10 mouse cellular contexts compared by ENCODE assay signal in genomic region chr6:52217895-52218642, GRCm38 (mm10). TPM values are rescaled to one million over a fixed set of nuclear protein-coding genes. Genes with fewer than 3 reads are reported as not detected.
DNase-seq lines count a peak whose midpoint lies in the region; ATAC-seq and TF ChIP-seq lines count a peak whose summit lies in the region.
"Had no signal": no experiment of that assay in that cellular context is flagged by ENCODE, and none has a peak within 500 bp of the region (broad histone marks: within the 10 kb centered on the region; RNA-seq: fewer than 3 reads in every experiment).

No protein-coding gene starts in this region.

- H3K4me3 ChIP-seq in thymus, adult 2 months (ENCODE audit: control insufficient read depth, insufficient read depth, low read length) = peak overlapping the region; percentile 58
- peak overlapping the region; percentile 33 for H3K4me3 ChIP-seq in heart, postnatal 0 days (ENCODE audit: low read depth, low read length)
- peak overlapping the region; percentile 87 for H3K4me3 ChIP-seq in limb, embryonic 11.5 days (ENCODE audit: low read depth, low read length)
- H3K4me3 ChIP-seq in forebrain, embryonic 14.5 days (ENCODE audit: low read depth, low read length) = no peak overlapping the region

- peaks cover 12% of the 10 kb centered on the region for H3K4me1 ChIP-seq in thymus, adult 2 months (replicated peaks; ENCODE audit: control insufficient read depth, insufficient read depth, low read length)
- no peaks in the 10 kb centered on the region for H3K4me1 ChIP-seq in heart, postnatal 0 days (ENCODE audit: control insufficient read depth, insufficient read depth)
- peaks cover 50% of the 10 kb centered on the region for H3K4me1 ChIP-seq in limb, embryonic 11.5 days (ENCODE audit: control insufficient read depth, insufficient read depth, low read length)
- H3K4me1 ChIP-seq in forebrain, embryonic 14.5 days (ENCODE audit: control insufficient read depth, insufficient read depth, low read length) = peaks cover 9% of the 10 kb centered on the region

- H3K9ac ChIP-seq in heart, postnatal 0 days (replicated peaks; ENCODE audit: low read depth, low read length) = no peak overlapping the region
- peak overlapping the region; percentile 98 for H3K9ac ChIP-seq in limb, embryonic 11.5 days (ENCODE audit: low read length)
- H3K9ac ChIP-seq in forebrain, embryonic 14.5 days (ENCODE audit: low read length) = no peak overlapping the region

- TF ChIP-seq EP300 in heart, postnatal 0 days (IDR thresholded peaks at IDR 0.05; ENCODE audit: low read depth) = no peak

- peak overlapping the region; percentile 45; the same call in 1 of the 2 replicates for H3K4me2 ChIP-seq in heart, postnatal 0 days (ENCODE audit: low read depth, low read length)
- H3K4me2 ChIP-seq in limb, embryonic 11.5 days (ENCODE audit: low read depth, severe bottlenecking) = peak overlapping the region; percentile 89
- no peak overlapping the region for H3K4me2 ChIP-seq in forebrain, embryonic 14.5 days (ENCODE audit: low read length)

- no peak for TF ChIP-seq CTCF in thymus, adult 2 months (IDR thresholded peaks at IDR 0.05; ENCODE audit: borderline replicate concordance, control insufficient read depth, extremely low read depth, insufficient read depth, low read length, poor library complexity)
- TF ChIP-seq CTCF in heart, postnatal 0 days (IDR thresholded peaks at IDR 0.05; ENCODE audit: low read depth) = no peak

- 27% methylated on average over 23 of the region's 23 CpGs for WGBS in thymus, adult 2 months
- WGBS in heart, postnatal 0 days = 10% methylated on average over 23 of the region's 23 CpGs
- under 1% methylated on average over 23 of the region's 23 CpGs for WGBS in limb, embryonic 11.5 days
- 2% methylated on average over 23 of the region's 23 CpGs for WGBS in forebrain, embryonic 14.5 days

- peaks cover 27% of the 10 kb centered on the region for H3K27me3 ChIP-seq in thymus, adult 2 months (ENCODE audit: control insufficient read depth, insufficient read depth, low read length)
- H3K27me3 ChIP-seq in heart, postnatal 0 days (ENCODE audit: control insufficient read depth, insufficient read depth, low read length) = peaks cover 100% of the 10 kb centered on the region
- H3K27me3 ChIP-seq in limb, embryonic 11.5 days (ENCODE audit: control insufficient read depth, insufficient read depth, low read length) = no peaks in the 10 kb centered on the region
- H3K27me3 ChIP-seq in forebrain, embryonic 14.5 days (replicated peaks; ENCODE audit: control insufficient read depth, insufficient read depth, low read length) = peaks cover 100% of the 10 kb centered on the region

- no peaks in the 10 kb centered on the region for H3K9me3 ChIP-seq in heart, postnatal 0 days (replicated peaks; ENCODE audit: control insufficient read depth, low read length)
- H3K9me3 ChIP-seq in limb, embryonic 11.5 days (ENCODE audit: control insufficient read depth, low read length) = no peaks in the 10 kb centered on the region
- H3K9me3 ChIP-seq in forebrain, embryonic 14.5 days (replicated peaks; ENCODE audit: control insufficient read depth, low read length) = no peaks in the 10 kb centered on the region

- no peak for DNase-seq in thymus, adult 2 months
- DNase-seq in thymus, adult 18-20 months = no peak
- no peak for DNase-seq in heart, postnatal 0 days (ENCODE audit: low spot score)
- DNase-seq in limb, embryonic 11.5 days (ENCODE audit: low spot score) = peak; percentile 68
- DNase-seq in cerebellum, postnatal 4 days (ENCODE audit: low spot score in 2 of 2) = no peak
- no peak for DNase-seq in adrenal gland, postnatal 4 days (ENCODE audit: low spot score in 2 of 2)
- no peak for DNase-seq in forebrain, embryonic 14.5 days (ENCODE audit: low spot score)

- TF ChIP-seq POLR2A in thymus, adult 2 months (IDR thresholded peaks at IDR 0.05; ENCODE audit: control insufficient read depth, extremely low read depth, insufficient read depth, low read length, poor library complexity) = no peak

- no peaks in the 10 kb centered on the region for H3K36me3 ChIP-seq in thymus, adult 2 months (ENCODE audit: control insufficient read depth, insufficient read depth, low read length)
- no peaks in the 10 kb centered on the region for H3K36me3 ChIP-seq in heart, postnatal 0 days (replicated peaks; ENCODE audit: control insufficient read depth, insufficient read depth, low read length)
- H3K36me3 ChIP-seq in limb, embryonic 11.5 days (ENCODE audit: control insufficient read depth, insufficient read depth, low read length) = no peaks in the 10 kb centered on the region
- H3K36me3 ChIP-seq in forebrain, embryonic 14.5 days (ENCODE audit: control insufficient read depth, insufficient read depth, low read length) = no peaks in the 10 kb centered on the region

- ATAC-seq in heart, postnatal 0 days (ENCODE audit: insufficient read depth, low read depth) = no peak
- ATAC-seq in limb, embryonic 11.5 days (ENCODE audit: insufficient number of reproducible peaks, low FRiP score, low TSS enrichment, low read depth) = no peak
- no peak for ATAC-seq in forebrain, embryonic 14.5 days

- no peak overlapping the region for H3K27ac ChIP-seq in thymus, adult 2 months (ENCODE audit: control insufficient read depth, insufficient read depth, low read length)
- H3K27ac ChIP-seq in heart, postnatal 0 days (ENCODE audit: low read depth) = no peak overlapping the region
- peak overlapping the region; percentile 98 for H3K27ac ChIP-seq in limb, embryonic 11.5 days (replicated peaks; ENCODE audit: low read depth, low read length)
- H3K27ac ChIP-seq in forebrain, embryonic 14.5 days (ENCODE audit: low read depth, low read length) = no peak overlapping the region

RNA-seq across cellular contexts. Expression of gene Hoxa7, which starts 3.6 kb away (rescaled TPM):
- polyA plus RNA-seq in thymus, adult 2 months (2012; rRNA removed) = 2.5 and 3.4 TPM in 2 replicates
- total RNA-seq in heart, postnatal 0 days (2014; rRNA removed; ENCODE audit: low replicate concordance) = not detected in 2 replicates
- polyA plus RNA-seq in heart, postnatal 0 days (2015; fragmentation: Nextera tagmentation; extraction: Ambion mirVana) = 0.07 and 0.38 TPM in 2 replicates
- 14.7 and 16.2 TPM in 2 replicates for polyA plus RNA-seq in limb, embryonic 11.5 days (2014; fragmentation: Nextera tagmentation; extraction: Ambion mirVana)
- 10 to 100 TPM; 25.1 to 28.1 TPM for total RNA-seq in adrenal gland, postnatal 4 days (2021)
- not detected in 2 replicates for polyA plus RNA-seq in forebrain, embryonic 14.5 days (2014; fragmentation: Nextera tagmentation; extraction: Ambion mirVana)
- total RNA-seq: neutrophil, adult 5-6 weeks had no signal

RNA-seq across cellular contexts. Expression of gene Gm28308, which starts 4.9 kb away (rescaled TPM):
- polyA plus RNA-seq in thymus, adult 2 months (2012; rRNA removed) = 0.24 and 0.26 TPM in 2 replicates
- not detected in 2 replicates for total RNA-seq in heart, postnatal 0 days (2014; rRNA removed; ENCODE audit: low replicate concordance)
- not detected in 2 replicates for polyA plus RNA-seq in heart, postnatal 0 days (2015; fragmentation: Nextera tagmentation; extraction: Ambion mirVana)
- 1.1 and 1.3 TPM in 2 replicates for polyA plus RNA-seq in limb, embryonic 11.5 days (2014; fragmentation: Nextera tagmentation; extraction: Ambion mirVana)
- 1 to 10 TPM; 2.3 to 4.1 TPM for total RNA-seq in adrenal gland, postnatal 4 days (2021)
- polyA plus RNA-seq in forebrain, embryonic 14.5 days (2014; fragmentation: Nextera tagmentation; extraction: Ambion mirVana) = not detected in 2 replicates
- total RNA-seq: hematopoietic stem cell, adult 5-6 weeks; neutrophil, adult 5-6 weeks had no signal
- polyA plus RNA-seq: brain, embryonic 14.5 days had no signal

RNA-seq across cellular contexts. Expression of gene Hoxa3, which starts 4.9 kb away (rescaled TPM):
- polyA plus RNA-seq in thymus, adult 2 months (2012; rRNA removed) = 3.5 and 3.6 TPM in 2 replicates
- total RNA-seq in heart, postnatal 0 days (2014; rRNA removed; ENCODE audit: low replicate concordance) = 2.3 TPM in 1 of 2 replicates, not detected in the other
- polyA plus RNA-seq in heart, postnatal 0 days (2015; fragmentation: Nextera tagmentation; extraction: Ambion mirVana) = 0.36 and 0.37 TPM in 2 replicates
- polyA plus RNA-seq in limb, embryonic 11.5 days (2014; fragmentation: Nextera tagmentation; extraction: Ambion mirVana) = 5.6 and 6.2 TPM in 2 replicates
- 10 to 100 TPM; 13.3 to 15.6 TPM for total RNA-seq in adrenal gland, postnatal 4 days (2021)
- not detected in 2 replicates for polyA plus RNA-seq in forebrain, embryonic 14.5 days (2014; fragmentation: Nextera tagmentation; extraction: Ambion mirVana)
- total RNA-seq: neutrophil, adult 5-6 weeks had no signal

RNA-seq across cellular contexts. Expression of gene Hoxa6, which starts 9.5 kb away (rescaled TPM):
- 0.39 and 0.46 TPM in 2 replicates for polyA plus RNA-seq in thymus, adult 2 months (2012; rRNA removed)
- not detected in 2 replicates for total RNA-seq in heart, postnatal 0 days (2014; rRNA removed; ENCODE audit: low replicate concordance)
- polyA plus RNA-seq in heart, postnatal 0 days (2015; fragmentation: Nextera tagmentation; extraction: Ambion mirVana) = not detected in 2 replicates
- polyA plus RNA-seq in limb, embryonic 11.5 days (2014; fragmentation: Nextera tagmentation; extraction: Ambion mirVana) = 3.5 and 4.6 TPM in 2 replicates
- total RNA-seq in adrenal gland, postnatal 4 days (2021) = 10 to 100 TPM in 1 of 2 experiments, 1 to 10 TPM in 1; 6.7 to 10.6 TPM
- polyA plus RNA-seq in forebrain, embryonic 14.5 days (2014; fragmentation: Nextera tagmentation; extraction: Ambion mirVana) = not detected in 2 replicates
- total RNA-seq: neutrophil, adult 5-6 weeks had no signal

RNA-seq across cellular contexts. Expression of gene Hoxa9, which starts 12.8 kb away (rescaled TPM):
- polyA plus RNA-seq in thymus, adult 2 months (2012; rRNA removed) = 0.26 and 0.56 TPM in 2 replicates
- total RNA-seq in heart, postnatal 0 days (2014; rRNA removed; ENCODE audit: low replicate concordance) = 0.19 TPM in 1 of 2 replicates, not detected in the other
- not detected in 2 replicates for polyA plus RNA-seq in heart, postnatal 0 days (2015; fragmentation: Nextera tagmentation; extraction: Ambion mirVana)
- polyA plus RNA-seq in limb, embryonic 11.5 days (2014; fragmentation: Nextera tagmentation; extraction: Ambion mirVana) = 86.7 and 90.5 TPM in 2 replicates
- 10 to 100 TPM in 1 of 2 experiments, 1 to 10 TPM in 1; 4.5 to 14.6 TPM for total RNA-seq in adrenal gland, postnatal 4 days (2021)
- not detected in 2 replicates for polyA plus RNA-seq in forebrain, embryonic 14.5 days (2014; fragmentation: Nextera tagmentation; extraction: Ambion mirVana)
- total RNA-seq: neutrophil, adult 5-6 weeks had no signal
- polyA plus RNA-seq: brain, embryonic 14.5 days had no signal
